Mouse (Mus musculus) olfactory bulb, adult 2 months (tissue): Measurements from ENCODE around the gene Ctnnb1. TPM values are rescaled to one million over a fixed set of nuclear protein-coding genes. Genes with fewer than 3 reads are reported as not detected.

Experiments
- H3K27ac ChIP-seq: fragments of 200-500 bp; 2 replicates; pipeline ENCODE4 v1.5.1; 2012; ENCODE audit warnings: low read depth, low read length; ENCODE audit not compliant: insufficient read depth
- H3K4me1 ChIP-seq: fragments of 200-500 bp; 2 replicates; pipeline ENCODE4 v1.6.1; 2012; ENCODE audit warnings: low read length; ENCODE audit not compliant: control insufficient read depth, insufficient read depth
- H3K4me3 ChIP-seq: fragments of 200-500 bp; 2 replicates; pipeline ENCODE4 v1.5.1; 2012; ENCODE audit warnings: mild to moderate bottlenecking, low read depth, low read length, moderate library complexity; ENCODE audit not compliant: insufficient read depth
- CTCF ChIP-seq: fragments of 200-500 bp; IDR thresholded peaks from 2 replicates; pipeline ENCODE4 v1.5.1; 2012; ENCODE audit warnings: low read depth, mild to moderate bottlenecking, low read length, moderate library complexity; ENCODE audit not compliant: insufficient read depth
- POLR2A ChIP-seq: fragments of 200-500 bp; IDR thresholded peaks from 2 replicates; pipeline ENCODE4 v1.6.1; 2012; ENCODE audit warnings: mild to moderate bottlenecking, low read depth, low read length, moderate library complexity; ENCODE audit not compliant: insufficient read depth
- WGBS: fragments of 180-500 bp; shearing (Covaris S2); methylation state at CpG from one replicate; pipeline ENCODE4 v1.1.7; 2018; 5-methylcytosine and 5-hydroxymethylcytosine counted together
- polyA plus RNA-seq: library from polyadenylated mRNA; stranded (reverse); fragments of >200 nt; gene quantifications from 2 replicates; pipeline ENCODE4 v1.2.4, GENCODE M21; 2012; ENCODE audit warnings: low replicate concordance; ENCODE audit not compliant: missing spikeins, insufficient read depth, insufficient read length

Gene Ctnnb1
- polyA plus RNA-seq, 1 experiment = 444 TPM

GRCm38 (mm10) chr9:120950761-120951160 lies 21.7 kb downstream of the Ctnnb1 start:
- Histone ChIP-seq H3K4me3 (no peak overlapping the region), H3K4me1 (peaks cover 13% of the 10 kb centered on the region; the same call in 1 of the 2 replicates), H3K27ac (no peak overlapping the region)
- no peak for TF ChIP-seq POLR2A
- TF ChIP-seq CTCF = no peak
- WGBS = 90% methylated on average over 12 of the region's 12 CpGs

- H3K4me3 ChIP-seq = no peak overlapping the region
- no peak overlapping the region for H3K27ac ChIP-seq
- peaks cover 14% of the 10 kb centered on the region; the same call in 1 of the 2 replicates for H3K4me1 ChIP-seq
- TF ChIP-seq CTCF (no peak), POLR2A (no peak)
- 75% methylated on average over 3 of the region's 3 CpGs for WGBS
Observed at GRCm38 (mm10) chr9:120951947-120952346, 22.9 kb downstream of the Ctnnb1 start.

- Histone ChIP-seq H3K4me1 (peaks cover 43% of the 10 kb centered on the region), H3K4me3 (no peak overlapping the region), H3K27ac (no peak overlapping the region)
- WGBS = 46% methylated on average over 5 of the region's 5 CpGs
- no peak for TF ChIP-seq CTCF
- TF ChIP-seq POLR2A = no peak
Observed at GRCm38 (mm10) chr9:120958051-120958450, 29.0 kb downstream of the Ctnnb1 start.

- Histone ChIP-seq H3K4me1 (peaks cover 46% of the 10 kb centered on the region), H3K27ac (peak overlapping the region; percentile 6), H3K4me3 (no peak overlapping the region)
- TF ChIP-seq POLR2A (no peak), CTCF (no peak)
- 24% methylated on average over 6 of the region's 6 CpGs for WGBS
Observed at GRCm38 (mm10) chr9:120958560-120958959, 29.5 kb downstream of the Ctnnb1 start.

GRCm38 (mm10) chr9:120959225-120959624 lies 30.2 kb downstream of the Ctnnb1 start:
- Histone ChIP-seq H3K27ac (peak overlapping the region; percentile 6; the same call in 1 of the 2 replicates), H3K4me3 (no peak overlapping the region), H3K4me1 (peaks cover 50% of the 10 kb centered on the region)
- 82% methylated on average over 4 of the region's 4 CpGs for WGBS
- TF ChIP-seq CTCF = no peak
- no peak for TF ChIP-seq POLR2A

GRCm38 (mm10) chr9:120960611-120961010 lies 31.6 kb downstream of the Ctnnb1 start:
- H3K4me1 ChIP-seq = peaks cover 59% of the 10 kb centered on the region
- H3K4me3 ChIP-seq = no peak overlapping the region
- peak overlapping the region; percentile 9; the same call in 1 of the 2 replicates for H3K27ac ChIP-seq
- WGBS = 55% methylated on average over 4 of the region's 4 CpGs
- no peak for TF ChIP-seq POLR2A
- TF ChIP-seq CTCF = no peak

GRCm38 (mm10) chr9:120961466-120961865 lies 32.5 kb downstream of the Ctnnb1 start:
- Histone ChIP-seq H3K4me1 (peaks cover 59% of the 10 kb centered on the region), H3K4me3 (no peak overlapping the region), H3K27ac (no peak overlapping the region)
- TF ChIP-seq POLR2A (no peak), CTCF (no peak)
- 47% methylated on average over 3 of the region's 3 CpGs for WGBS

- TF ChIP-seq CTCF (no peak), POLR2A (no peak)
- 60% methylated on average over 3 of the region's 3 CpGs for WGBS
- H3K4me3 ChIP-seq = no peak overlapping the region
- H3K27ac ChIP-seq = no peak overlapping the region
- peaks cover 54% of the 10 kb centered on the region for H3K4me1 ChIP-seq
Observed at GRCm38 (mm10) chr9:120961969-120962700, 33.1 kb downstream of the Ctnnb1 start.

GRCm38 (mm10) chr9:120963104-120963503 lies 34.1 kb downstream of the Ctnnb1 start:
- Histone ChIP-seq H3K27ac (no peak overlapping the region), H3K4me1 (peaks cover 48% of the 10 kb centered on the region), H3K4me3 (no peak overlapping the region)
- 75% methylated on average over 4 of the region's 4 CpGs for WGBS
- TF ChIP-seq CTCF = no peak
- no peak for TF ChIP-seq POLR2A

- TF ChIP-seq POLR2A (no peak), CTCF (no peak)
- no peak overlapping the region for H3K4me3 ChIP-seq
- peaks cover 43% of the 10 kb centered on the region for H3K4me1 ChIP-seq
- 56% methylated on average over 3 of the region's 3 CpGs for WGBS
- H3K27ac ChIP-seq = no peak overlapping the region
Observed at GRCm38 (mm10) chr9:120963720-120964119, 34.7 kb downstream of the Ctnnb1 start.
